Mouse (Mus musculus) MEL (cell line): ENCODE results near the gene Camkv. TPM values are rescaled to one million over a fixed set of nuclear protein-coding genes. Genes with fewer than 3 reads are reported as not detected.

Source experiments
- DNase-seq: peaks from one replicate; pipeline ENCODE4 v3.0.0; 2011; ENCODE audit warnings: low read depth, low spot score
- H3K27ac ChIP-seq: 2 replicates; pipeline ENCODE4 v1.5.1; 2012; ENCODE audit warnings: low read depth, mild to moderate bottlenecking, control low read depth, low read length, moderate library complexity; ENCODE audit not compliant: control insufficient read depth
- H3K27me3 ChIP-seq, 2 experiments: fragments of 150-350 bp in 1 of 2; sonication (generic) in 1 of 2; 2 replicates each; pipeline ENCODE4 v1.6.1; 2012; ENCODE audit warnings: low read length in 2 of 2, mild to moderate bottlenecking in 2 of 2, improper control_type of control experiment in 1 of 2, moderate library complexity in 1 of 2; ENCODE audit not compliant: insufficient read depth in 2 of 2, control insufficient read depth in 1 of 2
- H3K36me3 ChIP-seq, 2 experiments: 2 replicates each; pipeline ENCODE4 v1.6.1; 2012 to 2014; ENCODE audit warnings: low read length in 2 of 2, improper control_type of control experiment in 1 of 2, inconsistent platforms in 1 of 2, mild to moderate bottlenecking in 1 of 2; ENCODE audit not compliant: insufficient read depth in 2 of 2, control insufficient read depth in 1 of 2
- H3K4me1 ChIP-seq, 2 experiments: fragments of 150-350 bp in 1 of 2; sonication (generic) in 1 of 2; 2 replicates each; pipeline ENCODE4 v1.6.1; 2012; ENCODE audit warnings: low read length in 2 of 2, improper control_type of control experiment in 1 of 2, mild to moderate bottlenecking in 1 of 2; ENCODE audit not compliant: insufficient read depth in 2 of 2, control insufficient read depth in 1 of 2
- H3K4me3 ChIP-seq, 2 experiments: fragments of 150-350 bp in 1 of 2; sonication (generic) in 1 of 2; 2 replicates each; pipeline ENCODE4 v1.5.1; 2012; ENCODE audit warnings: low read depth in 2 of 2, low read length in 2 of 2, mild to moderate bottlenecking in 2 of 2, moderate library complexity in 2 of 2, control low read depth in 1 of 2, improper control_type of control experiment in 1 of 2; ENCODE audit not compliant: control insufficient read depth in 1 of 2, insufficient read depth in 1 of 2
- H3K79me2 ChIP-seq: 2 replicates; pipeline ENCODE4 v1.6.1; 2012; ENCODE audit warnings: mild to moderate bottlenecking, low read length, moderate library complexity; ENCODE audit not compliant: control insufficient read depth, poor library complexity, insufficient read depth
- H3K9ac ChIP-seq: 2 replicates; pipeline ENCODE4 v1.6.1; 2012; ENCODE audit warnings: low read depth, mild to moderate bottlenecking, control low read depth, low read length, moderate library complexity; ENCODE audit not compliant: control insufficient read depth, poor library complexity, severe bottlenecking
- H3K9me3 ChIP-seq: fragments of 150-350 bp; sonication (generic); replicated peaks from 2 replicates; pipeline ENCODE4 v1.6.1; 2012; ENCODE audit warnings: mild to moderate bottlenecking, low read length, improper control_type of control experiment, moderate library complexity; ENCODE audit not compliant: insufficient read depth
- CHD1 ChIP-seq: IDR thresholded peaks from 2 replicates; pipeline ENCODE4 v1.6.1; 2012; ENCODE audit warnings: low read depth, mild to moderate bottlenecking, inconsistent platforms, low read length, improper control_type of control experiment
- CHD2 ChIP-seq: IDR thresholded peaks from 2 replicates; pipeline ENCODE4 v1.6.1; 2011; ENCODE audit warnings: low read length, improper control_type of control experiment
- CTCF ChIP-seq, 3 experiments: IDR thresholded peaks in 2 of 3; conservative IDR thresholded peaks in 1 of 3; 2 replicates each; pipeline ENCODE4 v1.5.1; 2011 to 2012; ENCODE audit warnings: low read length in 3 of 3, low read depth in 2 of 3, mild to moderate bottlenecking in 2 of 3, improper control_type of control experiment in 1 of 3, inconsistent platforms in 1 of 3, mixed read lengths in 1 of 3, moderate library complexity in 1 of 3; ENCODE audit not compliant: control insufficient read depth in 1 of 3, insufficient read depth in 1 of 3, poor library complexity in 1 of 3, severe bottlenecking in 1 of 3
- ETS1 ChIP-seq: IDR thresholded peaks from 2 replicates; pipeline ENCODE4 v1.6.1; 2012; ENCODE audit warnings: low read depth, mild to moderate bottlenecking, inconsistent platforms, low read length, improper control_type of control experiment, moderate library complexity
- GABPA ChIP-seq: IDR thresholded peaks from 2 replicates; pipeline ENCODE4 v1.6.1; 2012; ENCODE audit warnings: low read depth, mild to moderate bottlenecking, inconsistent platforms, low read length, improper control_type of control experiment, moderate library complexity
- HCFC1 ChIP-seq: IDR thresholded peaks from 2 replicates; pipeline ENCODE4 v1.6.1; 2012; ENCODE audit warnings: low read depth, mild to moderate bottlenecking, inconsistent platforms, low read length, improper control_type of control experiment, moderate library complexity
- MAX ChIP-seq: IDR thresholded peaks from 2 replicates; pipeline ENCODE4 v1.6.1; 2011; ENCODE audit warnings: low read length, improper control_type of control experiment
- MEF2A ChIP-seq: IDR thresholded peaks from 2 replicates; pipeline ENCODE4 v1.6.1; 2014; ENCODE audit warnings: low read depth, mild to moderate bottlenecking, inconsistent platforms, low read length, improper control_type of control experiment; ENCODE audit not compliant: poor library complexity, insufficient replicate concordance, severe bottlenecking; ENCODE audit errors: extremely low read depth
- MYC ChIP-seq: IDR thresholded peaks from 2 replicates; pipeline ENCODE4 v1.6.1; 2011; ENCODE audit warnings: low read depth, mild to moderate bottlenecking, low read length, improper control_type of control experiment, moderate library complexity
- POLR2A ChIP-seq, 2 experiments: IDR thresholded peaks; 2 replicates each; pipeline ENCODE4 v1.6.1; 2011 to 2012; ENCODE audit warnings: low read length in 2 of 2, mild to moderate bottlenecking in 2 of 2, control low read depth in 1 of 2, improper control_type of control experiment in 1 of 2, low read depth in 1 of 2, moderate library complexity in 1 of 2; ENCODE audit not compliant: control insufficient read depth in 1 of 2, insufficient read depth in 1 of 2, poor library complexity in 1 of 2
- RAD21 ChIP-seq: IDR thresholded peaks from 2 replicates; pipeline ENCODE4 v1.6.1; 2011; ENCODE audit warnings: mild to moderate bottlenecking, low read depth, low read length, improper control_type of control experiment
- SMC3 ChIP-seq: IDR thresholded peaks from 2 replicates; pipeline ENCODE4 v1.6.1; 2011; ENCODE audit warnings: low read depth, low read length, improper control_type of control experiment
- TBP ChIP-seq: IDR thresholded peaks from 2 replicates; pipeline ENCODE4 v1.8.0; 2011; ENCODE audit warnings: low read depth, low read length, improper control_type of control experiment
- TCF12 ChIP-seq: IDR thresholded peaks from 2 replicates; pipeline ENCODE4 v1.6.1; 2014; ENCODE audit warnings: low read depth, mild to moderate bottlenecking, inconsistent platforms, low read length, improper control_type of control experiment, moderate library complexity
- UBTF ChIP-seq: IDR thresholded peaks from 2 replicates; pipeline ENCODE4 v1.6.1; 2012; ENCODE audit warnings: low read depth, mild to moderate bottlenecking, inconsistent platforms, low read length, improper control_type of control experiment, moderate library complexity, borderline replicate concordance; ENCODE audit not compliant: insufficient read depth
- USF2 ChIP-seq, 2 experiments: IDR thresholded peaks; 2 replicates each; pipeline ENCODE4 v1.6.1; 2011 to 2012; ENCODE audit warnings: improper control_type of control experiment in 2 of 2, low read length in 2 of 2, borderline replicate concordance in 1 of 2, inconsistent platforms in 1 of 2, low read depth in 1 of 2, mild to moderate bottlenecking in 1 of 2; ENCODE audit not compliant: insufficient read depth in 1 of 2
- ZMIZ1 ChIP-seq: IDR thresholded peaks from 2 replicates; pipeline ENCODE4 v1.6.1; 2012; ENCODE audit warnings: low read depth, mild to moderate bottlenecking, inconsistent platforms, low read length, improper control_type of control experiment, moderate library complexity
- polyA plus RNA-seq, 2 experiments: library from polyadenylated mRNA; stranded (reverse) in 1 of 2; unstranded in 1 of 2; fragments of >175 nt in 1 of 2; fragments of >200 nt in 1 of 2; gene quantifications; 2 replicates each; pipeline versions ENCODE4 v1.2.1 to v1.2.4; 2012; ENCODE audit warnings: low replicate concordance in 2 of 2, low read depth in 1 of 2; ENCODE audit not compliant: insufficient read length in 2 of 2, insufficient read depth in 1 of 2, missing spikeins in 1 of 2
- total RNA-seq: library from RNA; depleted of rRNA; stranded (reverse); fragments of 300-350 nt; gene quantifications from 2 replicates; pipeline ENCODE4 v1.2.3, GENCODE M21; 2012

Gene Camkv
- total and polyA plus RNA-seq, 3 experiments, result 0.08 to 0.14 TPM; not detected in 1

GRCm38 (mm10) chr9:107891023-107891422, 44.5 kb upstream of the Camkv start:
- Histone ChIP-seq H3K4me3 (no peak overlapping the region), H3K79me2 (no peaks in the 10 kb centered on the region; the same call in 1 of the 2 replicates), H3K9ac (no peak overlapping the region), H3K27me3 (no peaks in the 10 kb centered on the region; a peak in 1 of 4 replicates), H3K27ac (no peak overlapping the region), H3K36me3 (no peaks in the 10 kb centered on the region; a peak in 1 of 4 replicates), H3K4me1 (no peaks in the 10 kb centered on the region), H3K9me3 (no peaks in the 10 kb centered on the region)
- TF ChIP-seq SMC3, result peak; percentile 56
- peak; percentile 42 for TF ChIP-seq RAD21
- TF ChIP-seq GABPA, result no peak
- TF ChIP-seq HCFC1, result peak; percentile 10; the same call in 1 of the 2 replicates
- TF ChIP-seq CTCF (IDR thresholded peaks at IDR 0.05 in 2 of 3, conservative IDR thresholded peaks at IDR 0.05 in 1 of 3; ENCODE audit: control insufficient read depth in 1 of 3, insufficient read depth in 1 of 3, low read depth in 2 of 3, low read length in 3 of 3, poor library complexity in 1 of 3, severe bottlenecking in 1 of 3), result peak; percentile 64 to 82 (median 67)
- peak; percentile 69 for DNase-seq

GRCm38 (mm10) chr9:107898563-107898962, 36.9 kb upstream of the Camkv start:
- no peaks in the 10 kb centered on the region; a peak in 1 of 4 replicates for H3K36me3 ChIP-seq
- no peak overlapping the region for H3K9ac ChIP-seq
- H3K9me3 ChIP-seq, result no peaks in the 10 kb centered on the region
- no peak for TF ChIP-seq USF2 (IDR thresholded peaks at IDR 0.05; ENCODE audit: borderline replicate concordance in 1 of 2, insufficient read depth in 1 of 2, low read depth in 1 of 2, low read length in 2 of 2)
- TF ChIP-seq ETS1, result no peak
- no peak for TF ChIP-seq CHD1
- no peak for TF ChIP-seq TBP
- no peak for TF ChIP-seq MAX
- no peak for TF ChIP-seq MYC
- no peak for TF ChIP-seq GABPA
- no peak for TF ChIP-seq CHD2
- no peak for TF ChIP-seq CTCF (IDR thresholded peaks at IDR 0.05 in 2 of 3, conservative IDR thresholded peaks at IDR 0.05 in 1 of 3; ENCODE audit: control insufficient read depth in 1 of 3, insufficient read depth in 1 of 3, low read depth in 2 of 3, low read length in 3 of 3, poor library complexity in 1 of 3, severe bottlenecking in 1 of 3)
- TF ChIP-seq, all 39 proteins: peak for 0
- Histone ChIP-seq H3K27ac (no peak overlapping the region), H3K4me3 (no peak overlapping the region), H3K27me3 (no peaks in the 10 kb centered on the region), H3K4me1 (no peaks in the 10 kb centered on the region), H3K79me2 (no peaks in the 10 kb centered on the region)
- no peak for DNase-seq

DNA sequence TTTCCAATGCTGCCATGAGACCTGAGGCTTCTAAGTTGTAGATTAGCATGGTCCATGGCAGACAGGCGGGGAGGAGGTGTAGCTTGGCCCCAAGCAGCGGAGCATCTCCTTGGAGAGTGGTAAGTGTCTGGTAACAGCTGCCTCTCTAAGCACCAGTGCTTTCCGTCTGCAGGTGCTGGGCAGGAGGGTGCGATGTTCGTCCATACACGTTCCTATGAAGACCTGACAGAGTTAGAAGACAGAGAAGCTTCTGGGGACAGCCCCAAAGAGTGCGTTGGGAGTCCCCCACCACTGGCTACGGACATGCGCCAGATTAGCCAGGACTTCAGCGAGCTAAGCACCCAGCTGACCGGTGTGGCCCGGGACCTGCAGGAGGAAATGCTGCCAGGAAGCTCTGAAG, 35.6 kb upstream of the Camkv start:
- H3K9ac ChIP-seq, result no peak overlapping the region
- no peak overlapping the region for H3K27ac ChIP-seq
- H3K27me3 ChIP-seq, result no peaks in the 10 kb centered on the region
- H3K4me1 ChIP-seq, result no peaks in the 10 kb centered on the region
- no peaks in the 10 kb centered on the region for H3K79me2 ChIP-seq
- H3K36me3 ChIP-seq, result no peaks in the 10 kb centered on the region; a peak in 1 of 4 replicates
- no peak for TF ChIP-seq GABPA
- no peak for TF ChIP-seq TCF12
- TF ChIP-seq POLR2A (IDR thresholded peaks at IDR 0.05; ENCODE audit: control insufficient read depth in 1 of 2, insufficient read depth in 1 of 2, low read depth in 1 of 2, low read length in 2 of 2, poor library complexity in 1 of 2), result no peak
- no peak for TF ChIP-seq UBTF
- no peak for TF ChIP-seq MEF2A
- TF ChIP-seq ZMIZ1, result no peak
- no peak overlapping the region for H3K4me3 ChIP-seq
- no peaks in the 10 kb centered on the region for H3K9me3 ChIP-seq
- no peak for DNase-seq
